Mouse (Mus musculus) olfactory bulb, adult 2 months (tissue): ENCODE data around the gene Zmiz1.

Experiments used
- CTCF ChIP-seq: fragments of 200-500 bp; IDR thresholded peaks from 2 replicates; pipeline ENCODE4 v1.5.1; 2012; ENCODE audit warnings: low read depth, mild to moderate bottlenecking, low read length, moderate library complexity; ENCODE audit not compliant: insufficient read depth
- POLR2A ChIP-seq: fragments of 200-500 bp; IDR thresholded peaks from 2 replicates; pipeline ENCODE4 v1.6.1; 2012; ENCODE audit warnings: mild to moderate bottlenecking, low read depth, low read length, moderate library complexity; ENCODE audit not compliant: insufficient read depth

DNA sequence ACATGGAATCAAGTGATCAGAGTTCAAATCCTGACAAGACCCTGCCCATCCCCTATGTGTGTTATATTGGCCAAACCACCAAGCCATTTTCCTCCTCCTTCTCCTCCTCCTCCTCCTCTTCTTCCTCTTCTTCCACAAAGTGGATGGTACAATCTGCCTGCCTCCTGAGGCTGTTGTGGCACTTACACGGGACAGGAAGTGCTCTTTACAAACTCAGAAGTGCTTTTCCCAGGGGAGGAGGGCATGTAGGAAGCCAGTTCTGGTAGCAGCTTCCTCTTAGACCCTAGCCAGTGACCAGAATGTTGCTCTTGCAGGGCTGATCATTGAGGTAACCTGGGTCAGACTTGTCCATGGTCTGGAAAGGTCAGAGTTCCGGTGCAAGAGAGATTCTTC lies 6.4 kb upstream of the Zmiz1 start:
- TF ChIP-seq POLR2A (no peak), CTCF (no peak)
